Mouse (Mus musculus): ENCODE measurements around the gene Upk3b. TPM values are rescaled to one million over a fixed set of nuclear protein-coding genes. Genes with fewer than 3 reads are reported as not detected.
"Not testable (repeated sequence)": the region's sequence is repeated elsewhere in the genome, so short reads cannot be mapped to it uniquely, and the experiment has no call there.

Upk3b gene
- polyA plus RNA-seq, 1 experiment from 2014 or later: 3.6 TPM

- no peak overlapping the region for H3K4me2 ChIP-seq (ENCODE audit: low read depth, low read length)
- no peak overlapping the region for H3K27ac ChIP-seq (ENCODE audit: low read length)
- no peaks in the 10 kb centered on the region for H3K9me3 ChIP-seq (replicated peaks; ENCODE audit: control insufficient read depth, low read length)
- H3K4me1 ChIP-seq (ENCODE audit: control insufficient read depth, low read depth, low read length): no peaks in the 10 kb centered on the region
- no peak overlapping the region for H3K4me3 ChIP-seq (ENCODE audit: low read depth, low read length)
- H3K9ac ChIP-seq (ENCODE audit: low read depth, low read length): no peak overlapping the region
- H3K27me3 ChIP-seq (ENCODE audit: control insufficient read depth, insufficient read depth, low read depth, low read length): peaks cover 7% of the 10 kb centered on the region; the same call in 1 of the 2 replicates
- no peaks in the 10 kb centered on the region for H3K36me3 ChIP-seq (ENCODE audit: control insufficient read depth, insufficient read depth)
- ATAC-seq (ENCODE audit: low read depth): no peak
- 43% methylated on average over 4 of the region's 4 CpGs for WGBS (ENCODE audit: insufficient replicate concordance)
Observed at GRCm38 (mm10) chr5:136056062-136056461, 17.8 kb downstream of the Upk3b start.

- Histone ChIP-seq H3K36me3 (ENCODE audit: control insufficient read depth, insufficient read depth) (no peaks in the 10 kb centered on the region), H3K9me3 (replicated peaks; ENCODE audit: control insufficient read depth, low read length) (no peaks in the 10 kb centered on the region), H3K9ac (ENCODE audit: low read depth, low read length) (no peak overlapping the region), H3K4me1 (ENCODE audit: control insufficient read depth, low read depth, low read length) (no peaks in the 10 kb centered on the region), H3K4me3 (ENCODE audit: low read depth, low read length) (no peak overlapping the region), H3K27ac (ENCODE audit: low read length) (no peak overlapping the region), H3K4me2 (ENCODE audit: low read depth, low read length) (no peak overlapping the region), H3K27me3 (ENCODE audit: control insufficient read depth, insufficient read depth, low read depth, low read length) (peaks cover 7% of the 10 kb centered on the region; the same call in 1 of the 2 replicates)
- 18% methylated on average over 8 of the region's 8 CpGs for WGBS (ENCODE audit: insufficient replicate concordance)
- ATAC-seq (ENCODE audit: low read depth): no peak
Observed at GRCm38 (mm10) chr5:136057085-136057484, 18.8 kb downstream of the Upk3b start.

- Histone ChIP-seq H3K4me1 (ENCODE audit: control insufficient read depth, low read depth, low read length) (no peaks in the 10 kb centered on the region), H3K9me3 (replicated peaks; ENCODE audit: control insufficient read depth, low read length) (no peaks in the 10 kb centered on the region), H3K4me3 (ENCODE audit: low read depth, low read length) (no peak overlapping the region), H3K9ac (ENCODE audit: low read depth, low read length) (no peak overlapping the region), H3K4me2 (ENCODE audit: low read depth, low read length) (no peak overlapping the region), H3K27ac (ENCODE audit: low read length) (no peak overlapping the region), H3K27me3 (ENCODE audit: control insufficient read depth, insufficient read depth, low read depth, low read length) (peaks cover 7% of the 10 kb centered on the region; the same call in 1 of the 2 replicates), H3K36me3 (ENCODE audit: control insufficient read depth, insufficient read depth) (no peaks in the 10 kb centered on the region)
- WGBS (ENCODE audit: insufficient replicate concordance): 8% methylated on average over 12 of the region's 12 CpGs
- no peak for ATAC-seq (ENCODE audit: low read depth)
Observed at GRCm38 (mm10) chr5:136061567-136061966, 23.3 kb downstream of the Upk3b start.

GRCm38 (mm10) chr5:136063920-136064319, 25.6 kb downstream of the Upk3b start:
- ATAC-seq (ENCODE audit: low read depth): no peak
- H3K27me3 ChIP-seq (ENCODE audit: control insufficient read depth, insufficient read depth, low read depth, low read length): peaks cover 5% of the 10 kb centered on the region; the same call in 1 of the 2 replicates
- no peaks in the 10 kb centered on the region for H3K9me3 ChIP-seq (replicated peaks; ENCODE audit: control insufficient read depth, low read length)
- no peak overlapping the region for H3K27ac ChIP-seq (ENCODE audit: low read length)
- H3K36me3 ChIP-seq (ENCODE audit: control insufficient read depth, insufficient read depth): no peaks in the 10 kb centered on the region
- no peaks in the 10 kb centered on the region for H3K4me1 ChIP-seq (ENCODE audit: control insufficient read depth, low read depth, low read length)
- H3K9ac ChIP-seq (ENCODE audit: low read depth, low read length): no peak overlapping the region
- no peak overlapping the region for H3K4me2 ChIP-seq (ENCODE audit: low read depth, low read length)
- no peak overlapping the region for H3K4me3 ChIP-seq (ENCODE audit: low read depth, low read length)
- 73% methylated on average over 10 of the region's 10 CpGs for whole genome bisulfite sequencing (ENCODE audit: insufficient replicate concordance)

- not testable (repeated sequence) for H3K4me1 ChIP-seq (ENCODE audit: control insufficient read depth, low read depth, low read length); H3K4me2 ChIP-seq (ENCODE audit: low read depth, low read length); H3K36me3 ChIP-seq (ENCODE audit: control insufficient read depth, insufficient read depth); H3K27ac ChIP-seq (ENCODE audit: low read length); H3K4me3 ChIP-seq (ENCODE audit: low read depth, low read length); H3K9me3 ChIP-seq (replicated peaks; ENCODE audit: control insufficient read depth, low read length); ATAC-seq (ENCODE audit: low read depth); H3K9ac ChIP-seq (ENCODE audit: low read depth, low read length); H3K27me3 ChIP-seq (ENCODE audit: control insufficient read depth, insufficient read depth, low read depth, low read length)
- 38% methylated on average over 11 of the region's 11 CpGs for WGBS (ENCODE audit: insufficient replicate concordance)
Observed at GRCm38 (mm10) chr5:136066404-136067148, 28.3 kb downstream of the Upk3b start.

GRCm38 (mm10) chr5:136069411-136069810, 31.1 kb downstream of the Upk3b start:
- Histone ChIP-seq H3K36me3 (ENCODE audit: control insufficient read depth, insufficient read depth) (no peaks in the 10 kb centered on the region), H3K9ac (ENCODE audit: low read depth, low read length) (no peak overlapping the region), H3K27ac (ENCODE audit: low read length) (no peak overlapping the region), H3K9me3 (replicated peaks; ENCODE audit: control insufficient read depth, low read length) (no peaks in the 10 kb centered on the region), H3K4me1 (ENCODE audit: control insufficient read depth, low read depth, low read length) (no peaks in the 10 kb centered on the region), H3K27me3 (ENCODE audit: control insufficient read depth, insufficient read depth, low read depth, low read length) (no peaks in the 10 kb centered on the region), H3K4me2 (ENCODE audit: low read depth, low read length) (no peak overlapping the region), H3K4me3 (ENCODE audit: low read depth, low read length) (no peak overlapping the region)
- no peak for ATAC-seq (ENCODE audit: low read depth)
- WGBS (ENCODE audit: insufficient replicate concordance): 50% methylated on average over 2 of the region's 2 CpGs

GRCm38 (mm10) chr5:136073051-136073450, 34.8 kb downstream of the Upk3b start:
- no peaks in the 10 kb centered on the region for H3K27me3 ChIP-seq (ENCODE audit: control insufficient read depth, insufficient read depth, low read depth, low read length)
- WGBS (ENCODE audit: insufficient replicate concordance): 59% methylated on average over 6 of the region's 6 CpGs
- no peak for ATAC-seq (ENCODE audit: low read depth)

GRCm38 (mm10) chr5:136073526-136073925, 35.2 kb downstream of the Upk3b start:
- no peaks in the 10 kb centered on the region for H3K9me3 ChIP-seq (replicated peaks; ENCODE audit: control insufficient read depth, low read length)
- H3K4me2 ChIP-seq (ENCODE audit: low read depth, low read length): no peak overlapping the region
- ATAC-seq (ENCODE audit: low read depth): no peak
- H3K36me3 ChIP-seq (ENCODE audit: control insufficient read depth, insufficient read depth): no peaks in the 10 kb centered on the region
- no peak overlapping the region for H3K27ac ChIP-seq (ENCODE audit: low read length)
- H3K4me3 ChIP-seq (ENCODE audit: low read depth, low read length): no peak overlapping the region
- 45% methylated on average over 11 of the region's 11 CpGs for WGBS (ENCODE audit: insufficient replicate concordance)
- no peaks in the 10 kb centered on the region for H3K27me3 ChIP-seq (ENCODE audit: control insufficient read depth, insufficient read depth, low read depth, low read length)
- H3K9ac ChIP-seq (ENCODE audit: low read depth, low read length): no peak overlapping the region
- H3K4me1 ChIP-seq (ENCODE audit: control insufficient read depth, low read depth, low read length): no peaks in the 10 kb centered on the region

More at GRCm38 (mm10) chr5:136073051-136073450, 34.8 kb downstream of the Upk3b start:
- no peak overlapping the region for H3K4me3 ChIP-seq (ENCODE audit: low read depth, low read length)
- H3K27ac ChIP-seq (ENCODE audit: low read length): no peak overlapping the region
- H3K9me3 ChIP-seq (replicated peaks; ENCODE audit: control insufficient read depth, low read length): no peaks in the 10 kb centered on the region
- H3K4me1 ChIP-seq (ENCODE audit: control insufficient read depth, low read depth, low read length): no peaks in the 10 kb centered on the region
- H3K9ac ChIP-seq (ENCODE audit: low read depth, low read length): no peak overlapping the region
- H3K4me2 ChIP-seq (ENCODE audit: low read depth, low read length): no peak overlapping the region
- H3K36me3 ChIP-seq (ENCODE audit: control insufficient read depth, insufficient read depth): no peaks in the 10 kb centered on the region

GRCm38 (mm10) chr5:136075076-136075475, 36.8 kb downstream of the Upk3b start:
- H3K36me3 ChIP-seq (ENCODE audit: control insufficient read depth, insufficient read depth): no peaks in the 10 kb centered on the region
- no peak for ATAC-seq (ENCODE audit: low read depth)
- no peak overlapping the region for H3K9ac ChIP-seq (ENCODE audit: low read depth, low read length)
- H3K4me2 ChIP-seq (ENCODE audit: low read depth, low read length): no peak overlapping the region
- no peak overlapping the region for H3K27ac ChIP-seq (ENCODE audit: low read length)
- no peaks in the 10 kb centered on the region for H3K27me3 ChIP-seq (ENCODE audit: control insufficient read depth, insufficient read depth, low read depth, low read length)
- no peaks in the 10 kb centered on the region for H3K9me3 ChIP-seq (replicated peaks; ENCODE audit: control insufficient read depth, low read length)
- H3K4me1 ChIP-seq (ENCODE audit: control insufficient read depth, low read depth, low read length): no peaks in the 10 kb centered on the region
- WGBS (ENCODE audit: insufficient replicate concordance): 37% methylated on average over 5 of the region's 5 CpGs
- H3K4me3 ChIP-seq (ENCODE audit: low read depth, low read length): no peak overlapping the region

Data from liver, embryonic 16.5 days (tissue).